Mouse (Mus musculus): ENCODE results near the gene Pygb.
A peak's percentile ranks its signal among the peaks of the same experiment; 100 is the strongest.

Gene Pygb

DNA sequence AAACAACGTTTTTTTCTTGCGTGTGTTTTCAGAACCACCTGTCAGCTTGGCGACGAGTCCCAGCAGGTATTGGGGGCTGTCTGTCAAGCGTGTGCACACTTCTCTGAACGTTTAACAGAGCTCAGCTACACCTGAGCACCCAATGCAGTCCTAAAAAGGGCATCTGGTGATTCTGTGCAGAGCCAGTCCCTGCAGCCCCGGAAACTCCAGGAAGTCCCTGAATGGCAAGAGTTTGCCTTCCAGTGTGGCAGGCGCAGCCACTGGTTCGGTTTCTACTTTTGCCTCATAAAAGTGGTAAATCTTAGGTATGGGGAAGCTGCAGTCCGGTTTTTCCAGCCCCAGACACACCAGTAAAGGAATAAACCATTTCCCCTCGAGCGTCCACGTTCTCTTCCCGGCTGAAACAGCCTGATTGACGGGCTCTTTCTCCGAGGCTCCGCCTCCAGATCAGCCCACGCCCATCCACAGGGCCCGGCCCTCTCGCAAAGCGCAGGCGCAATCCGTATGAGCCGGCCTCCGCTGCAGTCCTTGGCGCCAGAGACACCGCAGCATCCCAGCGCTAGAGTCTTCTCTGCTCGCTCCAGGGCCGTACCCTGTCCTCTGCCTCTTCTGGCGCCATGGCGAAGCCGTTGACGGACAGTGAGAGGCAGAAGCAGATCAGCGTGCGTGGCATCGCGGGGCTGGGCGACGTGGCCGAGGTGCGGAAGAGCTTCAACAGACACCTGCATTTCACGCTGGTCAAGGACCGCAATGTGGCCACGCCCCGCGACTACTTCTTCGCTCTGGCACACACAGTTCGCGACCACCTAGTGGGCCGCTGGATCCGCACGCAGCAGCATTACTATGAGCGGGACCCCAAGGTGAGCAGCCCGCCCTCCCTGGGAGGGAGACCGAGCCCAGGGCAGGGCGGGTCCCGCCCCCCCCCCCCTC, at the start of gene Pygb:
Gene Pygb, plus strand, starts transcription at position 485 of the 930 bp plus-strand sequence.
- DNase-seq (ENCODE audit: low read depth, low spot score) = peak; percentile 94

DNA sequence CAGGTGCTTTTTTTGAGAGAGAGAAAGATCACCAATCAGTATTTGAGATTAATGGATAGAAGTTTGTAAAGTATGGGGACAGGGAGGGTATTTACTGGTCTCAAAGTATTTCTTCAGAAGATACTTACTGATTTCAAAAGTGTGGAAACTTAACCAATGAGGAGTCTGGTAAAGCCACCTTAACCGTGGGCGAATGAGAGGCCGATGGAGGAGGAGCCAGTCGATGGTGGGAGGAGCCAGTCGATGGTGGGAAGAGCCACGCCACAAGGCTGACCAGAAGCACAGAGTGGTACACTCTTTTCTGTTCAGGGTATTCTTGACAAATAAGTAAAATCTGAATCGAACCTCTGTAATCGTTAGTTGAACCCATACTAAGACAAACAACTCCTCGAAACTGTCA, 48.7 kb upstream of the Pygb start:
- peak; percentile 50 for DNase-seq (ENCODE audit: low read depth, low spot score)

GRCm38 (mm10) chr2:150740145-150740841, 46.2 kb upstream of the Pygb start:
- no peak for DNase-seq (ENCODE audit: low read depth, low spot score)

- peak; percentile 30 for DNase-seq (ENCODE audit: low read depth, low spot score)
Observed at GRCm38 (mm10) chr2:150741405-150741804, 45.1 kb upstream of the Pygb start.

- peak; percentile 37 for DNase-seq (ENCODE audit: low read depth, low spot score)
Observed at GRCm38 (mm10) chr2:150745016-150745415, 41.5 kb upstream of the Pygb start.

DNA sequence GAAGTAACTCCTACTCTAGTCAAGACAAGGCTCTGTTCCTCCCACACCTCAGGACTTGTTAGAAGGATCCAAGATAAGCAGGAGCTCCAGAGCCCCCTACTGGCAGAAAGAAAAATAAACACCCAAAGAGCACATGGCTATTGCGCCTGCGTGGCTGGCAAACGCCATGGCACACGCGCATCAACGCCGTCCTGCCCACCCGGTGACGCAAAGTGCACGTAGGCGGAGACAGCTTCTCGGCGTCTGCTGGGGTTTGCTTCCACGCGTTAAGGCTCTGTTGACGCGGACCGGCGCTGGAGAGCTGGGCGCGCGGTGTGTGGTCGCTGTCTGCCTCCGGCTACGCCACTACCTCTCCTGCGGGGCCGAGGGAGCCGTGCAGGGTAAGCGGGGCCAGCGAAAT, 37.7 kb upstream of the Pygb start, which contains the start of gene Entpd6:
Gene Entpd6, plus strand, starts transcription at position 189 of the 400 bp plus-strand sequence.
- DNase-seq (ENCODE audit: low read depth, low spot score) = peak; percentile 98

- DNase-seq (ENCODE audit: low read depth, low spot score) = no peak
Observed at GRCm38 (mm10) chr2:150749283-150749682, 37.3 kb upstream of the Pygb start.

DNA sequence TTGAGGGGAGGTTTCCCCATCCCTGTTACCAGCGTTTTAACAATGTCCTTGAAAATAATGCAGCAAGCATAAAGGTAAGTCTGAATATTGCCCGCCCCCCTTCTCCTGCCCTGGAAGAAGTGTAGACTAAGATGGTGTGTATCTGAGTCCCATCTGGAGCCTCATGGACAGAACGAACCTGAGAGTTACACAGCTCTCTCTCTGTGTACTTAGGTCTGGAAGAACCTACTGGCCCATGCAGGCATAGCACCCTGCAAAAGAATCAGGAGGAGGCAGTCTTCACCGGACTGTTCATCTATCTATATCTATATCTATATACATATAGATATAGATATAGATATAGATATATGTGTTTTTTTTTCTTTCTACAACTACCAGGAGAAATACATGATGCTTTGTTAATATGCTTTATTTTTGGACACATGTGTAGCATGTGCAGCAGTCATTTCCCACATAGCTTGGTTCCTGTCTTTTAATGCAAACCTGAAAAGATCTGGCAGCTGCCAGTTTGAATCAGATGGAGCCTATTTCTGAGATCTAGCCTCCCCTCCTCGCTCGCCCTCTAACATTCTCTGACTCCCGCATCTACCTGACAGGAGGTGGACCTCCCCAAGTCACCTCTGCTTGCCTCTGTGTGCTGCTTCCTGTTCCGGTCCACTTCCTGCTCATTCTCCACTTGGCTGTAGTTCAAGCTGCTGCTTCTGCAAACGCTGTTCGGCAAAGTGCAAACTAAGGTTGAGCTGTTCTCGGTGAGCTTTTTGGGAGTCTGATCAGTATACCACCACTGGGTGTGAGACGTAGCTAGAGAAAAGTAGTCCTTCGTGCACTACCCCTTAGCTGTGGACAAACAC, 36.2 kb upstream of the Pygb start:
- DNase-seq (ENCODE audit: low read depth, low spot score) = peak; percentile 51

DNA sequence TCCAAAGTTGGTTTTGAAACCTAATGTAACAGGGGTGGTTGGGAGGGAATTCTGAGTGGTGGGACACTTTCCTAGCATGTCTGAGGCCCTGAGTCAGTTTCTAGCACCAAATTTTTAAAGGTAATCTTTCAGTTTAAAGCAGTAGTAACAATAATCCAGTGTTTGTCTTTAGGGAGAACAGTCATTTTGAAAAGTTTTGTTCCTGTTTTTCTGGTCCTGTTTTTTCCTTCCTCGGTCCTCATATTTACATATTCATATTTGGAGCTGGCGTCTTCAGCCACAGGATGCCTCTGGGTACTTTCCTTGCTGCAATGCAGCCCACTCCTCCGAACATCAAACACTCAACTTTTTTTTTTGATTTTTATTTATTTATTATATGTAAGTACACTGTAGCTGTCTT, 31.5 kb upstream of the Pygb start:
- DNase-seq (ENCODE audit: low read depth, low spot score) = no peak

GRCm38 (mm10) chr2:150761476-150761875, 25.1 kb upstream of the Pygb start:
- DNase-seq (ENCODE audit: low read depth, low spot score) = peak; percentile 77

GRCm38 (mm10) chr2:150765619-150766018, 20.9 kb upstream of the Pygb start:
- DNase-seq (ENCODE audit: low read depth, low spot score) = no peak

DNA sequence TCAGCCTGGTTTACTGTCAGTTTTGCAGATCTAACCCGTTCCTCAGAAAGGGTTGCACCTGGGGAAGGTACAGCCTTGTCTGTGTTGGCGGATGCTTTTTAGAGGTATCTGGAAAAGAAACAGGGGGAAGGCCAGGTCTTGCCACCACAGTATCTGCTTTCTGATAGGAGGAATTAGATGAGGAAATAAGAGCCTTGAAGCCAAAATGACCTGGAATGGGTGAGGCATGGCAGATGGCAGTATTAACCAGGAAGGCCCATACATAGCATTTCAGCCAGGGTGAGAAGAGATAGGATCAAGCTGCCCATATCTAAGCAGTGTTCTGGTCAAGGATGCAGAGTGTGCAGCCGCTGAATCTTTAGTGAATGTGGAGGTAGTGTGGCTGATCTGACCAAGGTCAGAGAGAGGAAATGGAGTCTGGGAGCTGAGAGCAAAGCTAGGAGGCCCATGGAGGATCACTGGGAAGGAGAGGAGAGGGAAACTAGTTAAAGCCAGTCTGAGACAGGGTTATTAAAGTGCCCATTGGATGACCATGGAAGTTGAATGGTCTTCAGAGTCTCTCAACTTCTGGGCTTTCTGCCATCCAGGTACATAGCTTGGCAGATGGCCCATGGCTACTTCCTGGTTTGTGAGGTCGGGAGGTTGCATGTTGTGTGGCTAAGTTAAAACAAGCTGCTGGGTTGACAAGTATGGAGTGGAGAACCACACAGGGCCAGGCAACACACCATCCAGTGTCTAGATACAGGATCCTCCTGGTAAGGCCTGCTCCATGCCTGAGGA, 20.3 kb upstream of the Pygb start:
- DNase-seq (ENCODE audit: low read depth, low spot score) = no peak

DNA sequence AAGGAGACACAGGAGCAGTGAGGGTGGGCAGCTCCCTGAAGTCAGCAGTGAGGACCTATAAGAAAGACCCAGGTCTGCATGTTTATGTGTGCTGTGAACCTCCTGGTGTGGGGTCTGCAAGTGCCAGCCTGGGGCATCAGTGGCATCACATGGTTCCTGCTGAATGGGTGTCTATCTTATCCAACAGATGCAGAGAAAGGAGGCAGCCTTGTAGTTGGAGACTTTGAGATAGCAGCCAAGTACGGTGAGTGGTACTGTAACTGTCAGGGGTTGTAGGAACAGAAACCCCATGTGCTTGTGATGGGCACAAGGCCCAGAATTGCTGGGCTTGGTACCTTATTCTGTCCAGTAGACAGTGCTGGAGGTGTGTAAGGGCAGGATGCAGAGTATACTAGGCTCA, 17.9 kb upstream of the Pygb start:
- no peak for DNase-seq (ENCODE audit: low read depth, low spot score)

GRCm38 (mm10) chr2:150770747-150771146, 15.8 kb upstream of the Pygb start:
- DNase-seq (ENCODE audit: low read depth, low spot score) = no peak

DNA sequence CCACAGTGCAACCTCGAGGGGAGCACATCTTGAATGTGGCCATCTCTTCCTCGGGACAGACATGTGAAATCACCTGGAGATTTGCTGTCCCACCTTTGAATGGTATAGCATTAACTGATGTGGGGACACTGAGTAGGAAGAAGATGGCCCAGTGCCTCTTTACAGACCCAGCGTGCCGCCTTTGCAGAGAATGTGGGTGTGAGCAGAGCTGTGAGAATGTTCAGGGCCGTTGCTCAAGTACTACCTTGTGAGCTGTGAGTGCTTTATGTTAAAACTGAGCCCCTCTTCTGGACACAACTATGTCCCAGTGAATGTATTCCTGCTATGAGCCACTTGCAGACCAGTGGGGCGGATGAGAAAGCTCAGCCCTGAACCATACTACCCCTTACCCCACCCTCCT, 15.4 kb upstream of the Pygb start:
- DNase-seq (ENCODE audit: low read depth, low spot score) = no peak

DNA sequence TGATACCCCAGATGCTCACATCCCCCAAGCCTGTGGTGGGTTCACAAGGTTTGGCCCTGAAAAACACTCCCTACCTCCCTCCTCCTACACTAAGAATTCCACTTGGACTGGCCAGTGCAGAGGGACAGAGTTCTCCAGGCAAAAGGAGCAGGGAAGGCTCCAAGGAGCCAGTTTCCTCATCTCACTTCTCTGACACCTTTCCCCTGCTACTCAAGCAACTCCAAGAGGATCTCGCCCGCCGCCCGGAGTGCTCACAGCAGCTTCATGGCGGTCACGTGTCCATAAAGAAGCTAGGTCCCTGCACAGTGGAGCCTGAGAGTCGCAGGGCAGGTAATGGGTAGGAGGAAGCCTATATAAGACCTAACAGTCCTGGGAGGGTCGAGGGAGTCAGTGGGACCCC, 14.5 kb upstream of the Pygb start:
- DNase-seq (ENCODE audit: low read depth, low spot score) = no peak

DNA sequence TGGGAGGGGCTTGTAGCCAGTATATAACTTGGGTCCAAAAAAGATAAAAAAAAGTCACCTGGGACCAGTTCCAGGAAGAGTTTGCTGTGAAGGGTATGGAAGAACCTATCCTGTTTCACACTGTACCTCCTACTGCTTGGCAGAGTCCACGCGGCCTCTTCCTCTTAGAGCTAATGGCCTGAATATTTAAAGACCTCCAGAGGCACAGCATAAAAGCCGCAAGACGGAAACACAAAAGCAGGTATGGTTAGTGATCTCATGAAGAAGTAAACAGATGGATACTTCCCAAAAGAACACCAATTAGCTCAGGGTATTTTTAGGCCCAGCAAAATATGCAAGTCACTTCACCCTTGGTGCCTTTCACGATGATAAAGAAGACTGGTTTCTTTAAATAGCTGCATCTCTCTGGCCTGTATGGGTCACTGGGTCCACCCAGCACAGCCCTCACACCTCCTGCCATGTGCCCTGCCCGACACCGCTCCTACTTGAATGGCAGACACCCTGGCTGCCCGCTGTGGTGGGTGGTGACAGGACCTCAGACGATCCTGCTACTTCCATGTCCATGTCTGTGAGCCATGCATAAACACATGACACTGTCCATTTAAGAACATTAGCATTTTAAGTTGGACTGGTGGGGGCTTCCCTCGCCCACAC, 13.9 kb upstream of the Pygb start:
- DNase-seq (ENCODE audit: low read depth, low spot score) = no peak

GRCm38 (mm10) chr2:150782801-150783200, 3.7 kb upstream of the Pygb start:
- peak; percentile 19 for DNase-seq (ENCODE audit: low read depth, low spot score)

DNA sequence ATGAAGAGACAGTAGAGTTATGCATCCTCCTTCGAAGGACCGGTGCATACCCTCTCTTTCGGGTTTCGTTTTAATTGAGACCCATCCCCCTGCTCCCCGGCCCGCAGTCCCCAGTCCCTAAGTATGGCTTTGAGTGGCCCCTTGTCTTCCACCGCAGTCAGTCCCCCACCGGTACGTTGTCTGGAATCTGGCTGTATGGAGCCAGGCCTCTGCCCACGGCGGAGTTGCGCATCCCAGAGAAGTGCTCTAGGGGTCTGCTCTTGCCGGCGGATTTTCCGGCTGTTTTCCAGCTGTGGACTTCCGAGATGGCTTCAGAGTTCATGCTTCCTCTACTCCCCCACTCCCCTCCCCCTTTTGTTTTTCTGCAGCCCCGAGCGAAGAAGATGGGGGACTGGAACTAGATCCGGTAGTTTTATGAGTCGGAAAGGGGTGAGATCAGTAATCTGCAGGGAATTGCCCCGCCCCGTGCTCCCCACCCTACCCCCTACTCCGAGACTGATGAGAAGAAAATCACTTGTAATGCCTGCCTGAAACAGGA, 768 bp downstream of the Pygb start:
- peak; percentile 35 for DNase-seq (ENCODE audit: low read depth, low spot score)
